Mouse (Mus musculus) cerebellum, adult 2 months (tissue): Measurements from ENCODE around the gene Cxcl10. TPM values are rescaled to one million over a fixed set of nuclear protein-coding genes. Genes with fewer than 3 reads are reported as not detected.

Experiments
- DNase-seq, 2 experiments: peaks; one replicate each; pipeline ENCODE4 v3.0.0; 2021
- H3K27ac ChIP-seq: fragments of 200-500 bp; 2 replicates; pipeline ENCODE4 v1.5.1; 2012; ENCODE audit warnings: low read length, control low read depth, inconsistent platforms; ENCODE audit not compliant: insufficient read depth
- H3K27me3 ChIP-seq: fragments of 200-500 bp; 2 replicates; pipeline ENCODE4 v1.6.1; 2012; ENCODE audit warnings: inconsistent platforms, mild to moderate bottlenecking, low read length, moderate library complexity; ENCODE audit not compliant: control insufficient read depth, insufficient read depth
- H3K4me1 ChIP-seq: fragments of 200-500 bp; 2 replicates; pipeline ENCODE4 v1.6.1; 2011; ENCODE audit warnings: low read length; ENCODE audit not compliant: control insufficient read depth, insufficient read depth
- H3K4me3 ChIP-seq: fragments of 200-500 bp; replicated peaks from 2 replicates; pipeline ENCODE3; 2011; ENCODE audit warnings: mild to moderate bottlenecking, low read depth, low read length, control low read depth; ENCODE audit not compliant: insufficient read depth
- CTCF ChIP-seq: fragments of 200-500 bp; IDR thresholded peaks from 2 replicates; pipeline ENCODE4 v1.5.1; 2011; ENCODE audit warnings: low read depth, mild to moderate bottlenecking, control low read depth, low read length, moderate library complexity, borderline replicate concordance; ENCODE audit not compliant: insufficient read depth
- POLR2A ChIP-seq: fragments of 200-500 bp; IDR thresholded peaks from 2 replicates; pipeline ENCODE4 v1.6.1; 2011; ENCODE audit warnings: low read length, control low read depth, borderline replicate concordance; ENCODE audit not compliant: insufficient read depth
- WGBS: fragments of 180-500 bp; shearing (Covaris S2); methylation state at CpG from one replicate; pipeline ENCODE4 v1.1.7; 2018; 5-methylcytosine and 5-hydroxymethylcytosine counted together
- polyA plus RNA-seq: library from polyadenylated mRNA; depleted of rRNA; stranded (reverse); fragments of >200 nt; gene quantifications from 2 replicates; pipeline ENCODE4 v1.2.3, GENCODE M21; 2012

The Cxcl10 gene
- polyA plus RNA-seq, 1 experiment: 0.64 TPM

DNA sequence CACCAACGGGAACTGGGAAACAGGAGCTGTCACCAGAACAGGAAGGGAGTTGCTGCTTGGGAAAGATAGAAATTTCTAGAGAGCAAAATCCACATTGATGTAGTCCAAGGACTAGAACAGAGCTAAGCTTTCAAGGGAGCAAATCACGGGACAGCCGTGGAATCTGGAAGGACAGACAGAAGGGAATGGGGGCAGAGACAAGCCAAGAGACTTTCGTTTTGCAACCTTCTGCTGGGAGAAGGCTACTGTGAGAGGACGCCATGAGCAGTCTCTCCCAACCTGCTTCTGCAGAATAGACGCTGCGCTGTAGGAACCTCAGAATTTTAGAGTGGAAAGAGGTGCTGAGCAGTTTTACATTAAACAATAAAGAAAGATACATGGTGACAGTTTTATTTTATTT is 1.0 kb upstream of the Cxcl10 start:
- Histone ChIP-seq H3K4me3 (no peak overlapping the region), H3K27me3 (no peaks in the 10 kb centered on the region), H3K4me1 (peaks cover 2% of the 10 kb centered on the region; the same call in 1 of the 2 replicates), H3K27ac (no peak overlapping the region)
- WGBS: 84% methylated on average over 7 of the region's 7 CpGs
- TF ChIP-seq CTCF: no peak
- no peak for TF ChIP-seq POLR2A
- no peak for DNase-seq

DNA sequence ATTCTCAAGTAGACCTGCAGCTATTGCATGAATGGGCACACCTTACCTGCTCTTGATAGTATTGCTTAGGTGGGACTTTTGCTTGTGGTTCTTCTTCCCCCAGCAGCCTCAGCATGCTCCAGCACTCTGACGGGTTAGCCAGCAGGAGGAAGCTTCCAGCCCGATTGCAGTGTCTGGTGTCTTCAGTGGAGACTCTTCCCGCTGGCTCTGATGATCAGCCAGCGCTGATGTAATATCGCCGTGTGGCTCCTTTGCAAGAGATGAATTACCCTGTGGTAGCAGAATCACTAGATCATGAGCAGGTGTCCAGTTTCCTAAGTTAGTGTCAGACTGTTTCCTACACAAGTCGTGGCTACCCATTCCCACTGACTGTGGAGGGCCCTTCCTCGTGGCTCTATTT is 3.7 kb downstream of the Cxcl10 start:
- 82% methylated on average over 8 of the region's 8 CpGs for WGBS
- Histone ChIP-seq H3K4me1 (no peaks in the 10 kb centered on the region), H3K27ac (no peak overlapping the region), H3K4me3 (no peak overlapping the region), H3K27me3 (no peaks in the 10 kb centered on the region)
- no peak for TF ChIP-seq CTCF
- TF ChIP-seq POLR2A: no peak
- DNase-seq: no peak

DNA sequence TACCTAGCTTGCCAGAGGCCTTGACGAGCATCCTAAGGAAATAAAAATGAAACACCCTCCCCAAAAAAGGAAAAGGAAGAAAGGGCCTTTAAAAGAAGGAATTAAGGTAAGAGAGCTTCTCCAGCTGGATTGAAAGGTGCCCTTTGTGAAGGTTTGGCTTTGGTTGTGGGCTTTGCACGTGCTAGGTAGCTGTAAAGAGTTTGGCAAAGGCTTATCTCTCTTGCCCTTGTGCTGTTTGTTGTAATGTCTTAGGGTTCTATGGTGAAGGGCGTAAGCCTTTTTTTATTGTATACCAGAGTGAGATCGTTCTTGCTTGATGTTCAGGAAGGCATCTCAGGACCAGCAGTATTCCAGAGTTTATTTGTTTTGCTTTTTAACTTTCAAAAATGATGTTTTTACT is 8.1 kb downstream of the Cxcl10 start:
- no peak overlapping the region for H3K4me3 ChIP-seq
- H3K27ac ChIP-seq: no peak overlapping the region
- no peaks in the 10 kb centered on the region for H3K4me1 ChIP-seq
- WGBS: 74% methylated on average over 4 of the region's 4 CpGs
- TF ChIP-seq POLR2A (no peak), CTCF (no peak)
- no peak for DNase-seq
- no peaks in the 10 kb centered on the region for H3K27me3 ChIP-seq

DNA sequence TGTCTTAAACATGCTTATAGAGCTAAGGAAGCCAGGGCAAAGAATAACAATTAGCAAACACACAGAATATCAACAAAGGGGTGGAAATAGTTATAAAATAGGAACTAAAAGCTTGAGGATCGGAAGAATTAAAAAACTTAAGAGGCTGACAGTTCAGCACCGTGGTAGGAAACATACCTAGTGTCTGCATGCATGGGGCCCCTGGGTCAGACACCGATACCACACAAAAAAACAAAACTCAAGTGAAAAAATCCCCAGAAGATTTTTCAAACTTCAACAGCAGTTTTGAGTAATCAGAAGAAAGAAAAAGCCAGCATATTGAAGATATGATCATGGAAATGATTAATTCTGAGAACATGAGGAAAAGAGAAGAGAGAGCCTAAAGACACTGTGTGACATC is 11.9 kb downstream of the Cxcl10 start:
- H3K27me3 ChIP-seq: no peaks in the 10 kb centered on the region
- TF ChIP-seq CTCF: no peak
- TF ChIP-seq POLR2A: no peak
- 81% methylated on average over 3 of the region's 3 CpGs for WGBS
- no peak overlapping the region for H3K27ac ChIP-seq
- no peak for DNase-seq
- H3K4me1 ChIP-seq: no peaks in the 10 kb centered on the region
- H3K4me3 ChIP-seq: no peak overlapping the region

DNA sequence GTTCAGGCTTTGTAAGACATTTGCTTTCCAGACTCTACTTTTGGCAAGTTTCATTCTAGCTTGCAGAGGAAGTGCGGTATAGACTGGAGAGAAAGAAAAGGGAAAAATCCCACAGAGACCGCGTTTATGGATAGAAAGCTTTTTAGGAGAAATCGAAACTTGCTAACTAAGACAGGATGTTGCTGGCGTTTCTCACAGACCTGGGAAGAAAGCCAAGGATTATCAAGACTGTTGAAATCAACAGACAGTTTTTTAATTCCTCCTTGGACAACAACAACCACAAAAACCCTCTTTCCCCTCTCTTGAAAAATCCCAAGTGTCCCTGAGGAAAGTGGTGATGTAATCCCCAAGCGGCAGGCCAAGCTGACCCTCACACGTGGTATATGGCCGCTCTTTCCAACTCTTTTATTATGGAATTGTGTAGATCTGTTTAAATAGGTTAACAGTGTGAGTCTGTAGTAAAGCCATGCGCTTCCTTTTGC is 16.3 kb downstream of the Cxcl10 start:
- TF ChIP-seq CTCF (no peak), POLR2A (no peak)
- Histone ChIP-seq H3K27ac (no peak overlapping the region), H3K27me3 (no peaks in the 10 kb centered on the region), H3K4me1 (no peaks in the 10 kb centered on the region), H3K4me3 (no peak overlapping the region)
- WGBS: 36% methylated on average over 9 of the region's 9 CpGs
- peak in 1 of 2 experiments; percentile 14 for DNase-seq

DNA sequence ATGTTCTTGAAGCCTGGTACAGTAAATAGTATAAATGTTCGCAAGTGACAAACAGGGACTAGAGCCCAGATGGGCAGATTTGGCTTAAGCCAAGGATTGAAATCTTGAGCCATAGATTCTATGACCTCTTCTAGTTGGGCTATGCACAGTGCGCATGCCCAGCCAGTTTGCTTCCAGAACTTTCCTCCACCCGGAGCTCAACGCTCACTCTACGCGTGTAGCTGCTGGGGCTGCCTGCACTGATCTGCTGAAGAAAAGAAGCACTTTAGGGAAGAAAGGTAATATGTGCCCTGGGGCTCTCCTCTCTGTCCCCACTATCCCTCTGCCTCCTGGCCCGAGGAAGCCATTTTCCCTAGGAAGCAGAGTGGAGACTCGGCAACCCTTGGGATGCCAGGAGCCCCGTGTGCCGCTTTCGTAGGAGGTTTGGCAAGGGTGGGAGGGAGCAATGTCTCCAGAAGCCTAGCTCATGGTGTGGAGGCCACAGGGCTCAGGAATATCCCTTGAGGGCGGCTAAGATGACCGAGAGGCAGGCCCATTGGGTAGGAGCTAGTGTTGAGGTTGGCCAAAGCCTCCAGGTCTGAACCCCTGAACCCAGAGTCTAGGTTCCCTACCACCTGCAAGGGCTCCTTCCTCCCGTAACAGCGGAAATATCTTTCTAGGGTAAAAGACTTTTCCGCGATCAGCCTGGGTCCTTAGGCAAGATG is 16.9 kb downstream of the Cxcl10 start, which contains the start of gene Art3:
Gene Art3 (plus strand): TSS at position 193 of the 704 bp plus-strand sequence.
- H3K27me3 ChIP-seq: no peaks in the 10 kb centered on the region
- no peak for TF ChIP-seq POLR2A
- no peak for TF ChIP-seq CTCF
- no peaks in the 10 kb centered on the region for H3K4me1 ChIP-seq
- no peak for DNase-seq
- 93% methylated on average over 17 of the region's 17 CpGs for WGBS
- no peak within 1 kb of the TSS for H3K27ac ChIP-seq
- H3K4me3 ChIP-seq: no peak within 1 kb of the TSS

DNA sequence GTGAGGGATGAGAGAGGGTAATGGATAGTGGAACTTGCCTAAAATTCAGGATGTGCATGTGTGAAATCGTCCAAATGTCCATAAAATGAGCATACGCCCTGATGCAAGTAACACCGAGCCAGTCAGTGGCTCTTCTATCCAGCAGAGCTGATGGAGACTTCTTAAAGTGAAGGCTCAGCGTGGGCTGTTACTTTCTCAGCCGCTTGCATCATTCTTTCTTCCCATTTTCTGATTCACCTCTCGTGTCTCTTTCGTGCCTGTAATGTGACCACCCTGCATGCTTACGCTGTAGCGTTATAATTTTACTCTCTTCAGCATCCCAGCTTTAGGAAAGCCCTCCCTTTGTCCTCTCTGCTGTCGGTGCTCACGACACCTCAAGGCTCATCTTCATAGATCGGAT is 17.6 kb downstream of the Cxcl10 start:
- Histone ChIP-seq H3K27me3 (no peaks in the 10 kb centered on the region), H3K4me3 (no peak overlapping the region), H3K27ac (no peak overlapping the region), H3K4me1 (no peaks in the 10 kb centered on the region)
- no peak for TF ChIP-seq POLR2A
- no peak for TF ChIP-seq CTCF
- 83% methylated on average over 12 of the region's 12 CpGs for WGBS
- DNase-seq: no peak

DNA sequence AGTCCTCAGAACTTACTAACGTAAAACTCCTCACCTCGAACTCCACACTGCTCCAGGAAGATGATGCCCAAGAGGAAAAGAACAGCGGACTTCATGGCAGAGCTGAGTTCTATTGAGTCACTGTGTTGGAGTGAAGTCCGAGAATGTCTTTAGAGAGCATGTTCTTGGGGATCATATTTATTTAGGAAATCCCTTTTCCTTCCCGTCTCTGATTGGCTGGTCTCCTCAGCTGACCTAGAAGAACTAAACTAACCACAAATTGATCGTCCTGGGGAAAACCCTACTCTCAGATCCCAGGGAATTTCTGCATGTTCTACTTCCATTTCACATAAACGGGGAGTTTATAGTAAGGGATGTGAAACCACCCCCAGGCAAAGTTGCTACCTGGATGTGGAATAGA is 20.8 kb downstream of the Cxcl10 start, which contains the start of gene Cxcl9:
Gene Cxcl9 (minus strand): TSS at position 151 of the 400 bp plus-strand sequence.
- Histone ChIP-seq H3K4me3 (no peak within 1 kb of the TSS), H3K27ac (no peak within 1 kb of the TSS), H3K4me1 (no peaks in the 10 kb centered on the region), H3K27me3 (no peaks in the 10 kb centered on the region)
- TF ChIP-seq POLR2A (no peak), CTCF (no peak)
- WGBS: 87% methylated on average over 7 of the region's 7 CpGs
- DNase-seq: no peak
